Mouse (Mus musculus) hindbrain, postnatal 0 days (tissue): ENCODE data around the gene Lrrc58. TPM values are rescaled to one million over a fixed set of nuclear protein-coding genes. Genes with fewer than 3 reads are reported as not detected.

Experiments used
- ATAC-seq: fragments of 200-750 bp; cut with Nextera tagmentation; 2 replicates; pipeline ENCODE4 v1.8.0; 2017; ENCODE audit warnings: mild to moderate bottlenecking, moderate TSS enrichment, moderate library complexity
- DNase-seq: peaks from one replicate; pipeline ENCODE4 v3.0.0-alpha.2; 2015; ENCODE audit warnings: low spot score
- H3K27ac ChIP-seq: fragments of 300-500 bp; sonication (generic); 2 replicates; pipeline ENCODE4 v1.5.1; 2014; ENCODE audit warnings: mild to moderate bottlenecking
- H3K27me3 ChIP-seq: fragments of 300-500 bp; sonication (generic); 2 replicates; pipeline ENCODE4 v1.6.1; 2014; ENCODE audit warnings: low read length, mixed read lengths; ENCODE audit not compliant: insufficient read depth
- H3K36me3 ChIP-seq: fragments of 300-500 bp; sonication (generic); 2 replicates; pipeline ENCODE4 v1.6.1; 2014; ENCODE audit warnings: low read length, mixed read lengths; ENCODE audit not compliant: insufficient read depth
- H3K4me1 ChIP-seq: fragments of 300-500 bp; sonication (generic); 2 replicates; pipeline ENCODE4 v1.6.1; 2014; ENCODE audit warnings: antibody characterized with exemption, low read length, mixed read lengths; ENCODE audit not compliant: insufficient read depth
- H3K4me2 ChIP-seq: fragments of 300-500 bp; sonication (generic); 2 replicates; pipeline ENCODE4 v1.6.1; 2014; ENCODE audit warnings: low read depth, mild to moderate bottlenecking, low read length, moderate library complexity, mixed read lengths
- H3K4me3 ChIP-seq: fragments of 300-500 bp; sonication (generic); 2 replicates; pipeline ENCODE4 v1.5.1; 2014; ENCODE audit warnings: low read length
- H3K9ac ChIP-seq: fragments of 300-500 bp; sonication (generic); replicated peaks from 2 replicates; pipeline ENCODE4 v1.6.1; 2014; ENCODE audit warnings: mild to moderate bottlenecking, low read length, moderate library complexity, mixed read lengths
- H3K9me3 ChIP-seq: fragments of 300-500 bp; sonication (generic); 2 replicates; pipeline ENCODE4 v1.6.1; 2016; ENCODE audit warnings: low read length, mixed read lengths
- CTCF ChIP-seq: IDR thresholded peaks from 2 replicates; pipeline ENCODE4 v1.5.1; 2016; ENCODE audit warnings: antibody characterized with exemption, control low read depth, low read depth
- WGBS: fragments of 180-500 bp; shearing (Covaris S2); extraction: QIAGEN DNeasy Blood & Tissue Kit; methylation state at CpG from one replicate; pipeline ENCODE4 v1.1.7; 2014; 5-methylcytosine and 5-hydroxymethylcytosine counted together
- polyA plus RNA-seq: library from polyadenylated mRNA; unstranded; fragments of >200 nt; fragmentation: Nextera tagmentation; extraction: Ambion mirVana; gene quantifications from 2 replicates; pipeline ENCODE4 v1.2.1, GENCODE M21; 2015
- total RNA-seq: library from RNA; depleted of rRNA; stranded (reverse); fragments of >200 nt; gene quantifications from 2 replicates; pipeline ENCODE4 v1.2.3, GENCODE M21; 2014

Lrrc58 gene
- total and polyA plus RNA-seq, 2 experiments from 2014 or later = 48.2 to 91.1 TPM

- no peak for DNase-seq
- ATAC-seq = no peak
- 87% methylated on average over 2 of the region's 2 CpGs for WGBS
- Histone ChIP-seq H3K4me2 (no peak overlapping the region), H3K27ac (no peak overlapping the region), H3K36me3 (no peaks in the 10 kb centered on the region), H3K9me3 (no peaks in the 10 kb centered on the region), H3K4me1 (no peaks in the 10 kb centered on the region), H3K27me3 (no peaks in the 10 kb centered on the region), H3K4me3 (no peak overlapping the region), H3K9ac (no peak overlapping the region)
- no peak for TF ChIP-seq CTCF
These were observed 25.8 kb upstream of the Lrrc58 start for GRCm38 (mm10) chr16:37842439-37842838.

GRCm38 (mm10) chr16:37843740-37844139, 24.4 kb upstream of the Lrrc58 start:
- 86% methylated on average over 12 of the region's 12 CpGs for WGBS
- no peak overlapping the region for H3K27ac ChIP-seq

GRCm38 (mm10) chr16:37845202-37845925, 22.8 kb upstream of the Lrrc58 start:
- TF ChIP-seq CTCF = no peak
- H3K27ac ChIP-seq = no peak overlapping the region
- no peak overlapping the region for H3K4me2 ChIP-seq

More at GRCm38 (mm10) chr16:37843740-37844139, 24.4 kb upstream of the Lrrc58 start:
- no peaks in the 10 kb centered on the region for H3K27me3 ChIP-seq
- TF ChIP-seq CTCF = no peak
- H3K4me2 ChIP-seq = no peak overlapping the region
- H3K9me3 ChIP-seq = no peaks in the 10 kb centered on the region
- H3K36me3 ChIP-seq = no peaks in the 10 kb centered on the region
- DNase-seq (no peak), ATAC-seq (no peak)
- no peaks in the 10 kb centered on the region for H3K4me1 ChIP-seq
- H3K9ac ChIP-seq = no peak overlapping the region
- no peak overlapping the region for H3K4me3 ChIP-seq

GRCm38 (mm10) chr16:37847081-37847480, 21.1 kb upstream of the Lrrc58 start:
- Histone ChIP-seq H3K27ac (no peak overlapping the region), H3K9ac (no peak overlapping the region), H3K27me3 (no peaks in the 10 kb centered on the region), H3K36me3 (no peaks in the 10 kb centered on the region), H3K4me3 (no peak overlapping the region), H3K9me3 (no peaks in the 10 kb centered on the region), H3K4me2 (no peak overlapping the region), H3K4me1 (no peaks in the 10 kb centered on the region)
- DNase-seq (no peak), ATAC-seq (no peak)
- no peak for TF ChIP-seq CTCF
- WGBS = 88% methylated on average over 3 of the region's 3 CpGs

More at GRCm38 (mm10) chr16:37845202-37845925, 22.8 kb upstream of the Lrrc58 start:
- WGBS = 90% methylated on average over 7 of the region's 7 CpGs
- Histone ChIP-seq H3K9me3 (no peaks in the 10 kb centered on the region), H3K9ac (no peak overlapping the region), H3K27me3 (no peaks in the 10 kb centered on the region), H3K36me3 (no peaks in the 10 kb centered on the region), H3K4me1 (no peaks in the 10 kb centered on the region), H3K4me3 (no peak overlapping the region)
- DNase-seq (no peak), ATAC-seq (no peak)

- no peaks in the 10 kb centered on the region for H3K9me3 ChIP-seq
- no peaks in the 10 kb centered on the region for H3K36me3 ChIP-seq
- WGBS = 60% methylated on average over 5 of the region's 5 CpGs
- ATAC-seq (no peak), DNase-seq (no peak)
- H3K27me3 ChIP-seq = no peaks in the 10 kb centered on the region
- H3K27ac ChIP-seq = no peak overlapping the region
- H3K9ac ChIP-seq = no peak overlapping the region
- no peaks in the 10 kb centered on the region for H3K4me1 ChIP-seq
- no peak for TF ChIP-seq CTCF
- H3K4me2 ChIP-seq = no peak overlapping the region
- H3K4me3 ChIP-seq = no peak overlapping the region
These were observed 16.8 kb upstream of the Lrrc58 start for GRCm38 (mm10) chr16:37851366-37851765.

- no peak for ATAC-seq
- no peak for TF ChIP-seq CTCF
These were observed 14.9 kb upstream of the Lrrc58 start for GRCm38 (mm10) chr16:37853279-37853678.

GRCm38 (mm10) chr16:37854054-37854453, 14.1 kb upstream of the Lrrc58 start:
- DNase-seq (no peak), ATAC-seq (no peak)
- no peak overlapping the region for H3K9ac ChIP-seq
- H3K27me3 ChIP-seq = no peaks in the 10 kb centered on the region
- H3K27ac ChIP-seq = no peak overlapping the region
- no peak for TF ChIP-seq CTCF
- 77% methylated on average over 14 of the region's 14 CpGs for WGBS
- H3K4me1 ChIP-seq = no peaks in the 10 kb centered on the region
- no peaks in the 10 kb centered on the region for H3K36me3 ChIP-seq
- H3K4me3 ChIP-seq = no peak overlapping the region
- H3K9me3 ChIP-seq = no peaks in the 10 kb centered on the region
- no peak overlapping the region for H3K4me2 ChIP-seq

More at GRCm38 (mm10) chr16:37853279-37853678, 14.9 kb upstream of the Lrrc58 start:
- Histone ChIP-seq H3K27ac (no peak overlapping the region), H3K4me2 (no peak overlapping the region), H3K4me1 (no peaks in the 10 kb centered on the region), H3K4me3 (no peak overlapping the region), H3K27me3 (no peaks in the 10 kb centered on the region), H3K36me3 (no peaks in the 10 kb centered on the region), H3K9me3 (no peaks in the 10 kb centered on the region), H3K9ac (no peak overlapping the region)
- 45% methylated on average over 9 of the region's 9 CpGs for WGBS
- peak; percentile 41 for DNase-seq
